Mouse (Mus musculus) left cerebral cortex, adult 2 months (tissue): ENCODE results near the gene Lcn2. TPM values are rescaled to one million over a fixed set of nuclear protein-coding genes. Genes with fewer than 3 reads are reported as not detected.
A peak's percentile ranks its signal among the peaks of the same experiment; 100 is the strongest.
"Not testable (repeated sequence)": the region's sequence is repeated elsewhere in the genome, so short reads cannot be mapped to it uniquely, and the experiment has no call there.

Source experiments
- DNase-seq, 2 experiments: peaks; one replicate each; pipeline ENCODE4 v3.0.0; 2021 to 2022; ENCODE audit warnings: low spot score in 2 of 2, mixed read lengths in 1 of 2; ENCODE audit errors: extremely low spot score in 1 of 2
- H3K27ac ChIP-seq: fragments of 200-600 bp; 2 replicates; pipeline ENCODE4 v1.8.1; 2022
- H3K4me3 ChIP-seq: fragments of 200-600 bp; 2 replicates; pipeline ENCODE4 v1.8.1; 2022
- CTCF ChIP-seq: fragments of 200-600 bp; IDR thresholded peaks from 2 replicates; pipeline ENCODE4 v1.8.1; 2022; ENCODE audit warnings: antibody characterized with exemption, mild to moderate bottlenecking, moderate library complexity
- intact Hi-C: fragments of 180-260 bp; cut with DNase I; formaldehyde crosslinking; loops from one replicate; pipeline ENCODE4 v1.15.1; 2025
- total RNA-seq, 2 experiments: library from RNA; stranded (reverse); gene quantifications; 2 replicates each; pipeline ENCODE4 v1.2.3; 2021

Gene Lcn2
- total RNA-seq, 2 experiments from 2014 or later, result 0.44 to 19.4 TPM

DNA sequence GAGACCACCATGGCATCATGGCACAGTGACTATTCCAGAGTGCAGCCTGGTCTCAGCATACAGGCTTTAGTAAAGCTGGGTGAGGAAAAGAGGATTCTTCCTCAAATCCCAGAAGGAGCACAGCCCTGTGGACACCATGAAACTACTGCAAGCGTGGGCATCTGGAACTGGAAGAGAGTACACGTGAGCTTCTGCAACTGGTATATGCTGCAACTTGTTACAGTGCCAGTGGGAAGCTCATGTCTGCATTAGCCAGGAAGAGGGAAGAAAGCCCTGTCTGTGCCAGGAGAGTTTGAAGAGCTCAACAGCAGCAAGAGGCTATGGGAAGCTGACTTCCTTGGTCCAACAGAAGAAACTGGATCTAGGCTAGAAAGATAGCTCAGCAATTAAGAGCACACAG, 5.4 kb downstream of the Lcn2 start:
- H3K4me3 ChIP-seq, result no peak overlapping the region
- TF ChIP-seq CTCF, result no peak
- DNase-seq, result no peak
- H3K27ac ChIP-seq, result peak overlapping the region; percentile 90; the same call in 1 of the 2 replicates
- intact Hi-C loops, result no loop called here

DNA sequence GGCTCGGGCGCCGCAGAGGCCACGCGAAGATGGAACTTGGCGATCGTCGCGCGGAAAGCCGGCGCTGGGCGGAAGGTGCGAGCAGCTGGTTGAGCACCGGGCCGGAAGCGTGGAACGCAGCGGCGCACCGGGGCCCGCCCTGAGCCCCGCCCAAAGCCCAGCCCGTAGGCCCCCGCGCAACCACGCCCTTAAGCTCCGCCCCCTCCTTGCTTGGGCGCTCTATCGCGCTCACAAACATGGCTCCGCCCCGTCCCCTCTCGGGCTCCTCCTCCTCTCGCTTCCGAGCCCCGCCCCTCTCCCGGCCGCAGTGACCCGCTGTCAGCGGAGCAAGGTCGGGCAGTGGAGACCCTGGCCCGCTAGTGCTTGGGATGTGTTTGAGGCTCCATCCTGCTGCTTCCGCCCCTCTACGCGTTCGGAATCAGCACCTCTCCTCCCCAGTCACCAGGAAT, 6.3 kb downstream of the Lcn2 start, which contains the start of gene 1110008P14Rik:
1110008P14Rik (minus strand) TSS at position 164 of the 449 bp plus-strand sequence.
- DNase-seq, result peak; percentile 93 to 94
- H3K4me3 ChIP-seq, result peak within 1 kb of the TSS; percentile 88
- H3K27ac ChIP-seq, result peak within 1 kb of the TSS; percentile 90
- intact Hi-C loops, result loop anchor here (2.0 kb wide), 1 partner anchor 19 kb away; no protein-coding TSS in a partner anchor
- no peak for TF ChIP-seq CTCF

DNA sequence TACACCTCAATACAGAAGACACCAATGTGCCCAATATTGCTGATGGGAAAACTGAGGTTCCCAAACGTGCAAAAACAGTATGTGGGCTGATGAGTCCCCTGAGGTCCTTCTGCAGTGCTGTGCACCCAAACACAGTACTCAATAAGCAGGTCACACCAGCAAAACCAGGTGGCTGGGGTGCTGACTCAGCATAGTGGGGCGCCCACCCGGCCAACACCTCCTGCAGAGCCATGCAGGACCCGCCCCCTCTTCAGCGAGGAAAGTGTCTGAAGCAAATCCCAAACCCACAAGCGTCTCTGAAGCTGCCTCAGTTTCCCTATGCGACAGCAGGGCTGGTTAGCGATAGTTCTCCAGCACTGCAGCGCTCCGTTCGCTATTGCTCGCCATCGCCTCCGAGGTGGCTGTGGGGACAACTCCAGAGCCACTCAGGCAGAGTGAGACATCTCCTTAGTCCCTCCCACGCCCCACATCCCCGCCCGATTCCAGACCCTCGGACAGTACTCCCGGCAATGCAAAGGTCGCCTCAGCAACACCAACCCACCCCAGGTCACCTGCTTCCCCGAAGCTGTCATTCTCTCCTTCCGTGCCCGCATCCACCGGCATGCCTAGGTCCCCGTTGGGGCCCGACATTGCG, 6.8 kb downstream of the Lcn2 start:
- peak overlapping the region; percentile 90 for H3K27ac ChIP-seq
- peak overlapping the region; percentile 88 for H3K4me3 ChIP-seq
- no peak for TF ChIP-seq CTCF
- DNase-seq, result peak in 1 of 2 experiments; percentile 62
- intact Hi-C loops, result loop anchor here (2.0 kb wide), 1 partner anchor 18 kb away; no protein-coding TSS in a partner anchor

GRCm38 (mm10) chr2:32380001-32380500, 8.0 kb downstream of the Lcn2 start:
- H3K27ac ChIP-seq, result peak overlapping the region; percentile 90
- intact Hi-C loops, result loop anchor here (2.0 kb wide), 1 partner anchor 17 kb away; no protein-coding TSS in a partner anchor
- no peak for TF ChIP-seq CTCF
- peak overlapping the region; percentile 88 for H3K4me3 ChIP-seq
- DNase-seq, result no peak

DNA sequence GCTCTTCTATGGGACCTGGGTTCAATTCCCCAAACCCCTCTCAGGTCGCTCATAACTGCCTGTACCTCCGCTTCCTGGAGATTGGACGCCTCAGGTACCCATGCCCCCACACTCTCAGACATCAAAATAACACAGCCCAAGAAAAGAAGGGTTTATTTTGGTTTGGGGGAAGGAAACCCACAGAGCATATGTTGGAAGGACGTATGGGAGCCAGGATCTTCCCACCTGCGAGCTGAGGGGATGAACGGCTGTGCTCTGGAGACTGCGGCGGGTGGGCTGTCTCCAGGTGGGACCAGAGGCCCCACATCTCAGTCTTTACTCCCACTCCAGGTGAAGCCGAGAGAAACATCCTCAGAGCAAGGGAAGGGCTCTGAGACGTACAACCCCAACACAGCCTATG, 11.1 kb downstream of the Lcn2 start:
- no peak for DNase-seq
- peak overlapping the region; percentile 90 for H3K27ac ChIP-seq
- H3K4me3 ChIP-seq, result no peak overlapping the region
- no peak for TF ChIP-seq CTCF
- intact Hi-C loops, result no loop called here

DNA sequence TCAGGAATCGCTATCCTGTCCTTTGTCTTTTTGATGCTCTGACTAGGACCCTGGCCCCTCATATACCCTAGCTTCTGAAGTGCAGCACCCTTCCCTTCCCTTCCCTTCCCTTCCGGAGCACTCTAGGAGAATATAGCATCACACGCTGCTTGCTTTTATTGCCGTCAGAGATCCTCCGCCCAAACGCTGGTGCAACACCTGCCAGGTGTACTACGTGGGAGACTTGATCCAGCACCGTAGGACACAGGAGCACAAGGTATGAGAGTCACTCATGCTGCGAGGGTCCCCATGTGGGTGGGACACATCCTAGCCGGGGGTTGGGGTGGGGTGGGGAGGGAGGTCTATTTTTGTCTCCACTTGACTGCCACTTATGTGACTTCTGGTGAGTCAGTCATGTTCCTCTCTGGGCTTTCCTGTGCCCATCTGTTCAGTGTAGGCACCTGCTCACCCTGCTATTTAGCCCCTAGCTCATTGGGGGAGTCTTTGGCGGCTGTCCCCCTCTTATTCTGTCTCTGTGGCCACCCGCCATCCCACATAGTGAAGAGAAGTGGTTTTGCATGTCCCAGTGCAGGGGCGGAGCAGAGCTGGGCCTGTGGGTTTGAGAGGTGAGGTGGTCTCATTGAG, 12.6 kb downstream of the Lcn2 start:
- TF ChIP-seq CTCF, result no peak
- intact Hi-C loops, result loop anchor here (1.0 kb wide), 1 partner anchor 31 kb away; no protein-coding TSS in a partner anchor
- Histone ChIP-seq H3K27ac (peak overlapping the region; percentile 90), H3K4me3 (no peak overlapping the region)
- peak in 1 of 2 experiments; percentile 55 for DNase-seq

DNA sequence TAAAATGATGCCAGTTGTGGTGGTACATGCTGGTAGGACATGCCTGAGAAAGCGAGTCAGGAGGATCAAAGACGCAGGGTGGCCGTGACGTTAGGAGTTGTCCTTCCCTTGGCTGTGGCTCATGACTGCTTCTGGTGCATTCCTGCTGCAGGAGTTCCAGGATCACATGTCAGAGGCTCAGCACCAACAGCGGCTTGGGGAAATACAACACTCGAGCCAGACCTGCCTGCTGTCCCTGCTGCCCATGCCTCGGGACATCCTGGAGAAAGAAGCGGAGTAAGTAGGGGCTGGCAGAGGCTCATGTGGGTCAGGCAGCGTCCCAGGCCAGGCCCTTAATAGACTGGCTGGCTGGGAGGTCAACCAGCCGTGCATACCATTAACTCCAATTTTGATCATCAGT, 13.9 kb downstream of the Lcn2 start:
- Histone ChIP-seq H3K27ac (peak overlapping the region; percentile 90; the same call in 1 of the 2 replicates), H3K4me3 (no peak overlapping the region)
- TF ChIP-seq CTCF, result no peak
- intact Hi-C loops, result no loop called here
- DNase-seq, result no peak

DNA sequence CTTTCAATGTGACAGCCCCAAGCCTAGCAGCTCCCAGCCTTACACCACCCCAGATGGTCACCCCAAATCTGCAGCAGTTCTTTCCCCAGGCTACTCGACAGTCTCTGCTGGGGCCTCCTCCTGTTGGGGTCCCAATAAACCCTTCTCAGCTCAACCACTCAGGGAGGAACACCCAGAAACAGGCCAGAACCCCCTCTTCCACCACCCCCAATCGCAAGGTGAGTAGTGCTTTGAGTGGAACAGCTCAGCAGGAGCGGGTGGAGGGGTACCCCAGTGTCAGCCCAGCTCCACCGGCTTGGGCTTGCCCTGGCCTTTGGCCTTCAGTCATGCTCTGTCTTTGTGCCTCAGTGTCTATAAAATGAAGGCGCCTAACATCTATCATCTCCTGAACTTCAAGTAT, 20.7 kb downstream of the Lcn2 start:
- no peak overlapping the region for H3K27ac ChIP-seq
- TF ChIP-seq CTCF, result no peak
- no peak for DNase-seq
- no peak overlapping the region for H3K4me3 ChIP-seq
- intact Hi-C loops, result no loop called here

GRCm38 (mm10) chr2:32364121-32364520, 23.9 kb downstream of the Lcn2 start:
- intact Hi-C loops, result no loop called here
- DNase-seq, result no peak

GRCm38 (mm10) chr2:32363376-32364106, 24.5 kb downstream of the Lcn2 start:
- H3K4me3 ChIP-seq, result peak overlapping the region; percentile 67
- intact Hi-C loops, result loop anchor here (2.0 kb wide), 2 partner anchors 17 to 33 kb away; partner anchors contain the start of gene 1110008P14Rik
- TF ChIP-seq CTCF, result no peak
- peak overlapping the region; percentile 93 for H3K27ac ChIP-seq
- no peak for DNase-seq

More at GRCm38 (mm10) chr2:32364121-32364520, 23.9 kb downstream of the Lcn2 start:
- TF ChIP-seq CTCF, result no peak
- H3K4me3 ChIP-seq, result peak overlapping the region; percentile 67
- no peak overlapping the region; the same call in 1 of the 2 replicates for H3K27ac ChIP-seq

- DNase-seq, result peak; percentile 90 to 95
- TF ChIP-seq CTCF, result peak; percentile 95
- Histone ChIP-seq H3K27ac (peak overlapping the region; percentile 93), H3K4me3 (peak overlapping the region; percentile 67)
- intact Hi-C loops, result loop anchor here (2.0 kb wide), 2 partner anchors 18 to 34 kb away; partner anchors contain the start of gene 1110008P14Rik
These were observed 25.2 kb downstream of the Lcn2 start for GRCm38 (mm10) chr2:32362817-32363340.

GRCm38 (mm10) chr2:32362274-32362673, 25.8 kb downstream of the Lcn2 start:
- DNase-seq, result not testable (repeated sequence)
- Histone ChIP-seq H3K27ac (peak overlapping the region; percentile 93), H3K4me3 (peak overlapping the region; percentile 67)
- intact Hi-C loops, result loop anchor here (2.0 kb wide), 2 partner anchors 19 to 35 kb away; partner anchors contain the start of gene 1110008P14Rik
